Mouse (Mus musculus) midbrain, embryonic 13.5 days (tissue): ENCODE data around the gene Fam124a. TPM values are rescaled to one million over a fixed set of nuclear protein-coding genes. Genes with fewer than 3 reads are reported as not detected.
"Not testable (repeated sequence)": the region's sequence is repeated elsewhere in the genome, so short reads cannot be mapped to it uniquely, and the experiment has no call there.

Source experiments
- ATAC-seq: fragments of 200-750 bp; cut with Nextera tagmentation; 2 replicates; pipeline ENCODE4 v1.8.0; 2017; ENCODE audit warnings: mild to moderate bottlenecking, moderate TSS enrichment, moderate library complexity
- H3K27ac ChIP-seq: fragments of 300-500 bp; sonication (generic); 2 replicates; pipeline ENCODE4 v1.5.1; 2015; ENCODE audit warnings: inconsistent platforms, mild to moderate bottlenecking, moderate library complexity
- H3K27me3 ChIP-seq: fragments of 300-500 bp; sonication (generic); 2 replicates; pipeline ENCODE4 v1.6.1; 2015; ENCODE audit warnings: mild to moderate bottlenecking, inconsistent platforms
- H3K36me3 ChIP-seq: fragments of 300-500 bp; sonication (generic); 2 replicates; pipeline ENCODE4 v1.6.1; 2015; ENCODE audit warnings: mild to moderate bottlenecking, inconsistent platforms
- H3K4me1 ChIP-seq: fragments of 300-500 bp; sonication (generic); replicated peaks from 2 replicates; pipeline ENCODE4 v1.6.1; 2015; ENCODE audit warnings: inconsistent platforms
- H3K4me2 ChIP-seq: fragments of 300-500 bp; sonication (generic); replicated peaks from 2 replicates; pipeline ENCODE4 v1.6.1; 2015; ENCODE audit warnings: moderate library complexity, mild to moderate bottlenecking, inconsistent platforms
- H3K4me3 ChIP-seq: fragments of 300-500 bp; sonication (generic); replicated peaks from 2 replicates; pipeline ENCODE4 v1.5.1; 2015; ENCODE audit warnings: mild to moderate bottlenecking, inconsistent platforms
- H3K9ac ChIP-seq: fragments of 300-500 bp; sonication (generic); replicated peaks from 2 replicates; pipeline ENCODE4 v1.6.1; 2015; ENCODE audit warnings: mild to moderate bottlenecking, inconsistent platforms
- H3K9me3 ChIP-seq: fragments of 300-500 bp; sonication (generic); 2 replicates; pipeline ENCODE4 v1.6.1; 2016; ENCODE audit warnings: mild to moderate bottlenecking, inconsistent platforms
- WGBS: fragments of 180-500 bp; shearing (Covaris S2); methylation state at CpG from one replicate; pipeline ENCODE4 v1.1.7; 2015; 5-methylcytosine and 5-hydroxymethylcytosine counted together
- polyA plus RNA-seq: library from polyadenylated mRNA; unstranded; fragments of >200 nt; fragmentation: Nextera tagmentation; extraction: Ambion mirVana; gene quantifications from 2 replicates; pipeline ENCODE4 v1.2.1, GENCODE M21; 2015

Gene Fam124a
- polyA plus RNA-seq, 1 experiment from 2014 or later, result 22.1 TPM

- Histone ChIP-seq H3K9me3 (no peaks in the 10 kb centered on the region), H3K4me3 (no peak overlapping the region), H3K9ac (no peak overlapping the region), H3K4me2 (no peak overlapping the region), H3K27me3 (peaks cover 12% of the 10 kb centered on the region), H3K36me3 (no peaks in the 10 kb centered on the region), H3K27ac (no peak overlapping the region), H3K4me1 (peaks cover 28% of the 10 kb centered on the region)
- WGBS, result 82% methylated on average over 5 of the region's 5 CpGs
- ATAC-seq, result no peak
These were observed 1.8 kb upstream of the Fam124a start for GRCm38 (mm10) chr14:62553786-62554185.

- Histone ChIP-seq H3K36me3 (no peaks in the 10 kb centered on the region), H3K4me3 (peak overlapping the region; percentile 74), H3K27me3 (peaks cover 12% of the 10 kb centered on the region), H3K27ac (peak overlapping the region; percentile 73), H3K9me3 (no peaks in the 10 kb centered on the region), H3K9ac (peak overlapping the region; percentile 80), H3K4me1 (peaks cover 23% of the 10 kb centered on the region), H3K4me2 (peak overlapping the region; percentile 83)
- ATAC-seq, result peak; percentile 61
- WGBS, result 10% methylated on average over 38 of the region's 38 CpGs
These were observed 588 bp downstream of the Fam124a start for GRCm38 (mm10) chr14:62555840-62556810.

GRCm38 (mm10) chr14:62557111-62557510 lies 1.6 kb downstream of the Fam124a start:
- Histone ChIP-seq H3K4me3 (0 out of 2 replicates have a peak overlapping the region, but pooled peaks have one; percentile 74), H3K9ac (no peak overlapping the region), H3K36me3 (no peaks in the 10 kb centered on the region), H3K4me1 (peaks cover 29% of the 10 kb centered on the region), H3K27ac (no peak overlapping the region), H3K27me3 (peaks cover 12% of the 10 kb centered on the region), H3K9me3 (no peaks in the 10 kb centered on the region), H3K4me2 (peak overlapping the region; percentile 83)
- ATAC-seq, result no peak
- WGBS, result 88% methylated on average over 3 of the region's 3 CpGs

GRCm38 (mm10) chr14:62561875-62562748 lies 6.6 kb downstream of the Fam124a start:
- peak; percentile 80 for ATAC-seq
- 0 out of 2 replicates have a peak, but pooled peaks cover 2% of the 10 kb centered on the region for H3K27me3 ChIP-seq
- H3K4me1 ChIP-seq, result peaks cover 15% of the 10 kb centered on the region
- no peaks in the 10 kb centered on the region; the same call in 1 of the 2 replicates for H3K36me3 ChIP-seq
- peak overlapping the region; percentile 22; the same call in 1 of the 2 replicates for H3K27ac ChIP-seq
- peak overlapping the region; percentile 29 for H3K4me2 ChIP-seq
- no peak overlapping the region for H3K9ac ChIP-seq
- no peaks in the 10 kb centered on the region for H3K9me3 ChIP-seq
- 33% methylated on average over 17 of the region's 17 CpGs for WGBS
- no peak overlapping the region for H3K4me3 ChIP-seq

GRCm38 (mm10) chr14:62563679-62564078 lies 8.1 kb downstream of the Fam124a start:
- Histone ChIP-seq H3K4me1 (peaks cover 10% of the 10 kb centered on the region), H3K9me3 (no peaks in the 10 kb centered on the region), H3K27ac (no peak overlapping the region), H3K9ac (no peak overlapping the region), H3K36me3 (no peaks in the 10 kb centered on the region; the same call in 1 of the 2 replicates), H3K27me3 (0 out of 2 replicates have a peak, but pooled peaks cover 2% of the 10 kb centered on the region), H3K4me2 (no peak overlapping the region), H3K4me3 (no peak overlapping the region)
- no peak for ATAC-seq
- 70% methylated on average over 7 of the region's 7 CpGs for WGBS

- 58% methylated on average over 9 of the region's 9 CpGs for WGBS
- not testable (repeated sequence) for ATAC-seq
These were observed 11.3 kb downstream of the Fam124a start, which contains the start of gene Gm4131 for GRCm38 (mm10) chr14:62566821-62567220. Gene Gm4131 (minus strand): TSS chr14:62566921.

GRCm38 (mm10) chr14:62569463-62569862 lies 13.9 kb downstream of the Fam124a start:
- no peaks in the 10 kb centered on the region for H3K9me3 ChIP-seq
- H3K27ac ChIP-seq, result no peak overlapping the region
- H3K4me3 ChIP-seq, result no peak overlapping the region
- no peak for ATAC-seq
- no peaks in the 10 kb centered on the region; the same call in 1 of the 2 replicates for H3K36me3 ChIP-seq
- no peak overlapping the region for H3K9ac ChIP-seq
- H3K27me3 ChIP-seq, result 0 out of 2 replicates have a peak, but pooled peaks cover 2% of the 10 kb centered on the region
- no peak overlapping the region for H3K4me2 ChIP-seq
- WGBS, result 91% methylated on average over 5 of the region's 5 CpGs
- H3K4me1 ChIP-seq, result peaks cover 3% of the 10 kb centered on the region; the same call in 1 of the 2 replicates

More at GRCm38 (mm10) chr14:62566821-62567220, 11.3 kb downstream of the Fam124a start, which contains the start of gene Gm4131:
- H3K9me3 ChIP-seq, H3K4me2 ChIP-seq, H3K4me1 ChIP-seq, H3K9ac ChIP-seq, H3K27me3 ChIP-seq, H3K4me3 ChIP-seq, H3K27ac ChIP-seq, H3K36me3 ChIP-seq: not testable (repeated sequence)

- Histone ChIP-seq H3K27ac (no peak overlapping the region), H3K4me1 (peaks cover 3% of the 10 kb centered on the region; the same call in 1 of the 2 replicates), H3K4me3 (no peak overlapping the region), H3K4me2 (no peak overlapping the region), H3K36me3 (no peaks in the 10 kb centered on the region; the same call in 1 of the 2 replicates), H3K9ac (no peak overlapping the region), H3K27me3 (0 out of 2 replicates have a peak, but pooled peaks cover 1% of the 10 kb centered on the region), H3K9me3 (no peaks in the 10 kb centered on the region)
- ATAC-seq, result no peak
- WGBS, result 69% methylated on average over 4 of the region's 4 CpGs
These were observed 14.8 kb downstream of the Fam124a start for GRCm38 (mm10) chr14:62570299-62570698.

GRCm38 (mm10) chr14:62573454-62573853 lies 17.9 kb downstream of the Fam124a start:
- Histone ChIP-seq H3K36me3 (no peaks in the 10 kb centered on the region), H3K27me3 (no peaks in the 10 kb centered on the region), H3K27ac (no peak overlapping the region), H3K4me1 (peaks cover 6% of the 10 kb centered on the region; the same call in 1 of the 2 replicates), H3K9ac (peak overlapping the region; percentile 37; the same call in 1 of the 2 replicates), H3K9me3 (no peaks in the 10 kb centered on the region), H3K4me3 (no peak overlapping the region), H3K4me2 (no peak overlapping the region; the same call in 1 of the 2 replicates)
- ATAC-seq, result no peak
- WGBS, result 3% methylated on average over 2 of the region's 3 CpGs

- 69% methylated on average over 6 of the region's 6 CpGs for WGBS
- Histone ChIP-seq H3K4me2 (no peak overlapping the region), H3K9ac (no peak overlapping the region), H3K36me3 (peaks cover 4% of the 10 kb centered on the region; the same call in 1 of the 2 replicates), H3K27ac (no peak overlapping the region), H3K9me3 (no peaks in the 10 kb centered on the region), H3K4me3 (no peak overlapping the region), H3K4me1 (peaks cover 6% of the 10 kb centered on the region; the same call in 1 of the 2 replicates), H3K27me3 (no peaks in the 10 kb centered on the region)
- no peak for ATAC-seq
These were observed 19.4 kb downstream of the Fam124a start for GRCm38 (mm10) chr14:62574906-62575305.

- WGBS, result 61% methylated on average over 8 of the region's 8 CpGs
- no peaks in the 10 kb centered on the region for H3K27me3 ChIP-seq
- no peak for ATAC-seq
- H3K9ac ChIP-seq, result no peak overlapping the region
- peaks cover 4% of the 10 kb centered on the region; the same call in 1 of the 2 replicates for H3K36me3 ChIP-seq
- peaks cover 6% of the 10 kb centered on the region; the same call in 1 of the 2 replicates for H3K4me1 ChIP-seq
- no peak overlapping the region for H3K4me3 ChIP-seq
- H3K4me2 ChIP-seq, result no peak overlapping the region
- no peaks in the 10 kb centered on the region for H3K9me3 ChIP-seq
- H3K27ac ChIP-seq, result no peak overlapping the region
These were observed 20.3 kb downstream of the Fam124a start for GRCm38 (mm10) chr14:62575862-62576261.
